Mouse (Mus musculus) kidney, postnatal 14 days (tissue): Measurements from ENCODE around the gene Cdh22.
A peak's percentile ranks its signal among the peaks of the same experiment; 100 is the strongest.

Experiments used
- DNase-seq: peaks from one replicate; pipeline ENCODE4 v3.0.0; 2022; ENCODE audit warnings: mixed read lengths

The Cdh22 gene

GRCm38 (mm10) chr2:165205486-165205885, 29.2 kb downstream of the Cdh22 start:
- no peak for DNase-seq

GRCm38 (mm10) chr2:165204931-165205330, 29.7 kb downstream of the Cdh22 start:
- no peak for DNase-seq

- DNase-seq: peak; percentile 11
Measured at GRCm38 (mm10) chr2:165201761-165202751, 32.6 kb downstream of the Cdh22 start.

- no peak for DNase-seq
Measured at GRCm38 (mm10) chr2:165197546-165197945, 37.1 kb downstream of the Cdh22 start.

- DNase-seq: peak; percentile 32
Measured at GRCm38 (mm10) chr2:165195411-165196182, 39.1 kb downstream of the Cdh22 start.

- DNase-seq: no peak
Measured at GRCm38 (mm10) chr2:165191483-165191882, 43.2 kb downstream of the Cdh22 start.

- DNase-seq: peak; percentile 50
Measured at GRCm38 (mm10) chr2:165189546-165189945, 45.1 kb downstream of the Cdh22 start.

GRCm38 (mm10) chr2:165187648-165188380, 46.8 kb downstream of the Cdh22 start:
- no peak for DNase-seq

- peak; percentile 82 for DNase-seq
Measured at GRCm38 (mm10) chr2:165184015-165184633, 50.5 kb downstream of the Cdh22 start.

- DNase-seq: no peak
Measured at GRCm38 (mm10) chr2:165182085-165182976, 52.3 kb downstream of the Cdh22 start.

- DNase-seq: no peak
Measured at GRCm38 (mm10) chr2:165179231-165179630, 55.4 kb downstream of the Cdh22 start.

GRCm38 (mm10) chr2:165176965-165177364, 57.7 kb downstream of the Cdh22 start:
- no peak for DNase-seq

- DNase-seq: no peak
Measured at GRCm38 (mm10) chr2:165166664-165167435, 67.8 kb downstream of the Cdh22 start.

- DNase-seq: no peak
Measured at GRCm38 (mm10) chr2:165162221-165162620, 72.4 kb downstream of the Cdh22 start.

GRCm38 (mm10) chr2:165160466-165160865, 74.2 kb downstream of the Cdh22 start:
- DNase-seq: peak; percentile 57

GRCm38 (mm10) chr2:165159055-165159688, 75.5 kb downstream of the Cdh22 start:
- DNase-seq: peak; percentile 81

GRCm38 (mm10) chr2:165158317-165158716, 76.3 kb downstream of the Cdh22 start:
- DNase-seq: no peak

GRCm38 (mm10) chr2:165157900-165158299, 76.8 kb downstream of the Cdh22 start:
- no peak for DNase-seq

GRCm38 (mm10) chr2:165153006-165153405, 81.6 kb downstream of the Cdh22 start:
- no peak for DNase-seq

- no peak for DNase-seq
Measured at GRCm38 (mm10) chr2:165149741-165150140, 84.9 kb downstream of the Cdh22 start.
